Mouse (Mus musculus) layer of hippocampus, adult 9-10 months (tissue): ENCODE results near the gene Aff1.

Experiments
- DNase-seq: peaks from one replicate; pipeline ENCODE4 v3.0.0; 2022; ENCODE audit warnings: low spot score

The Aff1 gene

GRCm38 (mm10) chr5:103749465-103750285 lies 57.5 kb downstream of the Aff1 start:
- no peak for DNase-seq

- no peak for DNase-seq
These were observed 60.7 kb downstream of the Aff1 start for GRCm38 (mm10) chr5:103752665-103753510.

GRCm38 (mm10) chr5:103753511-103754329 lies 61.5 kb downstream of the Aff1 start:
- no peak for DNase-seq

- DNase-seq: no peak
These were observed 62.4 kb downstream of the Aff1 start for GRCm38 (mm10) chr5:103754330-103755134.

GRCm38 (mm10) chr5:103755135-103755487 lies 62.9 kb downstream of the Aff1 start:
- DNase-seq: no peak

- no peak for DNase-seq
These were observed 64.1 kb downstream of the Aff1 start for GRCm38 (mm10) chr5:103756231-103756714.

- DNase-seq: no peak
These were observed 66.3 kb downstream of the Aff1 start for GRCm38 (mm10) chr5:103758491-103758890.

- no peak for DNase-seq
These were observed 67.6 kb downstream of the Aff1 start for GRCm38 (mm10) chr5:103759489-103760424.

- DNase-seq: no peak
These were observed 68.4 kb downstream of the Aff1 start for GRCm38 (mm10) chr5:103760425-103761131.

- no peak for DNase-seq
These were observed 69.6 kb downstream of the Aff1 start for GRCm38 (mm10) chr5:103761754-103762153.

- DNase-seq: no peak
These were observed 70.7 kb downstream of the Aff1 start for GRCm38 (mm10) chr5:103762850-103763254.

GRCm38 (mm10) chr5:103765356-103765755 lies 73.2 kb downstream of the Aff1 start:
- DNase-seq: no peak

- no peak for DNase-seq
These were observed 73.7 kb downstream of the Aff1 start for GRCm38 (mm10) chr5:103765758-103766431.

GRCm38 (mm10) chr5:103766432-103766815 lies 74.2 kb downstream of the Aff1 start:
- no peak for DNase-seq

- no peak for DNase-seq
These were observed 76.8 kb downstream of the Aff1 start for GRCm38 (mm10) chr5:103768961-103769360.

GRCm38 (mm10) chr5:103769701-103770100 lies 77.5 kb downstream of the Aff1 start:
- no peak for DNase-seq

- no peak for DNase-seq
These were observed 78.5 kb downstream of the Aff1 start for GRCm38 (mm10) chr5:103770447-103771222.

- no peak for DNase-seq
These were observed 79.2 kb downstream of the Aff1 start for GRCm38 (mm10) chr5:103771380-103771779.
